Mouse (Mus musculus) CH12.LX (cell line): ENCODE measurements around the gene Dppa1. TPM values are rescaled to one million over a fixed set of nuclear protein-coding genes. Genes with fewer than 3 reads are reported as not detected.
"Not testable (repeated sequence)": the region's sequence is repeated elsewhere in the genome, so short reads cannot be mapped to it uniquely, and the experiment has no call there.

Experiments used
- DNase-seq: peaks from one replicate; pipeline ENCODE4 v3.0.0-alpha.2; 2013; ENCODE audit errors: extremely low read depth
- H3K27ac ChIP-seq: 2 replicates; pipeline ENCODE4 v1.5.1; 2012; ENCODE audit warnings: low read depth, mild to moderate bottlenecking, control low read depth, moderate library complexity; ENCODE audit not compliant: insufficient read depth
- H3K27me3 ChIP-seq: replicated peaks from 2 replicates; pipeline ENCODE3; 2012; ENCODE audit warnings: inconsistent platforms
- H3K36me3 ChIP-seq, 2 experiments: replicated peaks in 1 of 2; 2 replicates each; pipeline versions ENCODE3 to v1.6.1; 2012; ENCODE audit warnings: inconsistent platforms in 1 of 2, low read length in 1 of 2, mild to moderate bottlenecking in 1 of 2, mixed read lengths in 1 of 2, moderate library complexity in 1 of 2; ENCODE audit not compliant: control insufficient read depth in 1 of 2, insufficient read depth in 1 of 2
- H3K4me1 ChIP-seq, 2 experiments: 2 replicates each; pipeline ENCODE4 v1.6.1; 2012; ENCODE audit warnings: inconsistent platforms in 1 of 2, moderate library complexity in 1 of 2; ENCODE audit not compliant: insufficient read depth in 2 of 2, control insufficient read depth in 1 of 2
- H3K4me2 ChIP-seq: 2 replicates; pipeline ENCODE4 v1.6.1; 2012; ENCODE audit warnings: low read depth, mild to moderate bottlenecking, control low read depth; ENCODE audit not compliant: poor library complexity, insufficient read depth, severe bottlenecking
- H3K4me3 ChIP-seq, 3 experiments: fragments of 150-350 bp in 1 of 3; sonication (generic) in 1 of 3; replicated peaks in 1 of 3; 2 replicates each; pipeline versions ENCODE3 to v1.5.1; 2011 to 2012; ENCODE audit warnings: low read depth in 2 of 3, low read length in 2 of 3, mild to moderate bottlenecking in 2 of 3, moderate library complexity in 2 of 3, control low read depth in 1 of 3, improper control_type of control experiment in 1 of 3, inconsistent platforms in 1 of 3, mixed read lengths in 1 of 3; ENCODE audit not compliant: poor library complexity in 1 of 3
- H3K79me2 ChIP-seq: replicated peaks from 2 replicates; pipeline ENCODE4 v1.6.1; 2012; ENCODE audit warnings: mild to moderate bottlenecking, moderate library complexity; ENCODE audit not compliant: control insufficient read depth, poor library complexity, insufficient read depth, severe bottlenecking; ENCODE audit errors: extremely low read depth
- H3K9ac ChIP-seq: 2 replicates; pipeline ENCODE4 v1.6.1; 2012; ENCODE audit warnings: low read depth, mild to moderate bottlenecking, control low read depth, moderate library complexity; ENCODE audit not compliant: insufficient read depth
- H3K9me3 ChIP-seq: replicated peaks from 2 replicates; pipeline ENCODE3; 2012; ENCODE audit warnings: low read length, inconsistent platforms, mixed read lengths
- CTCF ChIP-seq, 2 experiments: IDR thresholded peaks in 1 of 2; conservative IDR thresholded peaks in 1 of 2; 2 replicates each; pipeline ENCODE4 v1.5.1; 2011 to 2012; ENCODE audit warnings: low read depth in 2 of 2, low read length in 2 of 2, improper control_type of control experiment in 1 of 2, inconsistent platforms in 1 of 2, mild to moderate bottlenecking in 1 of 2, moderate library complexity in 1 of 2
- ELF1 ChIP-seq: IDR thresholded peaks from 2 replicates; pipeline ENCODE4 v1.6.1; 2014; ENCODE audit warnings: low read depth, mild to moderate bottlenecking, inconsistent platforms, low read length, improper control_type of control experiment
- GABPA ChIP-seq: IDR thresholded peaks from 2 replicates; pipeline ENCODE4 v1.6.1; 2012; ENCODE audit warnings: low read depth, low read length, improper control_type of control experiment, inconsistent platforms; ENCODE audit not compliant: insufficient replicate concordance
- HCFC1 ChIP-seq: IDR thresholded peaks from 2 replicates; pipeline ENCODE4 v1.6.1; 2012; ENCODE audit warnings: low read depth, mild to moderate bottlenecking, inconsistent platforms, low read length, improper control_type of control experiment
- IRF4 ChIP-seq: IDR thresholded peaks from 2 replicates; pipeline ENCODE4 v1.6.1; 2014; ENCODE audit warnings: low read depth, mild to moderate bottlenecking, inconsistent platforms, low read length, improper control_type of control experiment
- JUND ChIP-seq: conservative IDR thresholded peaks from 2 replicates; pipeline ENCODE4 v1.6.1; 2011; ENCODE audit warnings: low read depth, low read length, improper control_type of control experiment
- KAT2A ChIP-seq: IDR thresholded peaks from 2 replicates; pipeline ENCODE4 v1.6.1; 2012; ENCODE audit warnings: low read length, improper control_type of control experiment, inconsistent platforms; ENCODE audit not compliant: insufficient replicate concordance
- MEF2A ChIP-seq: IDR thresholded peaks from 2 replicates; pipeline ENCODE4 v1.6.1; 2014; ENCODE audit warnings: low read depth, mild to moderate bottlenecking, inconsistent platforms, low read length, improper control_type of control experiment, borderline replicate concordance
- MXI1 ChIP-seq: IDR thresholded peaks from 2 replicates; pipeline ENCODE4 v1.6.1; 2011; ENCODE audit warnings: mild to moderate bottlenecking, low read depth, low read length, improper control_type of control experiment
- NRF1 ChIP-seq: IDR thresholded peaks from 2 replicates; pipeline ENCODE4 v1.6.1; 2014; ENCODE audit warnings: low read depth, mild to moderate bottlenecking, inconsistent platforms, low read length, improper control_type of control experiment, moderate library complexity
- RAD21 ChIP-seq: IDR thresholded peaks from 2 replicates; pipeline ENCODE4 v1.6.1; 2011; ENCODE audit warnings: low read depth, mild to moderate bottlenecking, low read length, improper control_type of control experiment, moderate library complexity
- RCOR1 ChIP-seq: conservative IDR thresholded peaks from 2 replicates; pipeline ENCODE4 v1.6.1; 2012; ENCODE audit warnings: low read depth, mild to moderate bottlenecking, inconsistent platforms, low read length, improper control_type of control experiment
- SMC3 ChIP-seq: IDR thresholded peaks from 2 replicates; pipeline ENCODE4 v1.6.1; 2011; ENCODE audit warnings: low read depth, low read length, improper control_type of control experiment
- TBP ChIP-seq: conservative IDR thresholded peaks from 2 replicates; pipeline ENCODE4 v1.6.1; 2011; ENCODE audit warnings: low read depth, low read length, improper control_type of control experiment
- UBTF ChIP-seq: IDR thresholded peaks from 2 replicates; pipeline ENCODE4 v1.6.1; 2012; ENCODE audit warnings: low read depth, mild to moderate bottlenecking, inconsistent platforms, low read length, improper control_type of control experiment, moderate library complexity
- USF1 ChIP-seq: IDR thresholded peaks from 2 replicates; pipeline ENCODE4 v1.6.1; 2014; ENCODE audit warnings: low read depth, mild to moderate bottlenecking, inconsistent platforms, low read length, improper control_type of control experiment
- USF2 ChIP-seq: conservative IDR thresholded peaks from 2 replicates; pipeline ENCODE4 v1.6.1; 2011; ENCODE audit warnings: low read depth, low read length, improper control_type of control experiment
- ZKSCAN1 ChIP-seq: IDR thresholded peaks from 2 replicates; pipeline ENCODE4 v1.6.1; 2012; ENCODE audit warnings: low read depth, inconsistent platforms, low read length, improper control_type of control experiment, borderline replicate concordance
- dilution Hi-C: fragments of 300-500 bp; cut with MboI; formaldehyde crosslinking; loops from 2 replicates; pipeline ENCODE4 v1.14.3; 2020; ENCODE audit warnings: low sequenced_read_pairs; ENCODE audit not compliant: extremely low pct_unique_long_range_greater_than_20kb, extremely low pct_ligation_motif_present
- in situ Hi-C: fragments of 300-500 bp; cut with MboI; formaldehyde crosslinking; loops from 3 replicates; pipeline ENCODE4 v1.14.3; 2019; ENCODE audit warnings: low sequenced_read_pairs, low pct_ligation_motif_present, low pct_unique_long_range_greater_than_20kb, mixed read lengths
- polyA plus RNA-seq: library from polyadenylated mRNA; unstranded; fragments of >175 nt; gene quantifications from 2 replicates; pipeline ENCODE4 v1.2.1, GENCODE M21; 2012; ENCODE audit warnings: low read depth; ENCODE audit not compliant: insufficient read length
- total RNA-seq, 2 experiments: library from RNA; depleted of rRNA; stranded (reverse); fragments of 300-350 nt in 1 of 2; fragments of >200 nt in 1 of 2; gene quantifications; 2 replicates each; pipeline ENCODE4 v1.2.3; 2012 to 2014

Dppa1 gene
- total and polyA plus RNA-seq, 3 experiments, result not detected

GRCm38 (mm10) chr11:46644824-46645223 lies 15.8 kb upstream of the Dppa1 start:
- H3K9ac ChIP-seq, result no peak overlapping the region
- H3K27ac ChIP-seq, result no peak overlapping the region
- DNase-seq, result no peak
- no peak overlapping the region for H3K4me2 ChIP-seq
- in situ Hi-C loops (loop anchor here (5.0 kb wide), 1 partner anchor 32 kb away; no protein-coding TSS in a partner anchor), dilution Hi-C loops (no loop called here)
- no peaks in the 10 kb centered on the region for H3K36me3 ChIP-seq
- TF ChIP-seq GABPA, result no peak
- no peak for TF ChIP-seq RAD21
- TF ChIP-seq MEF2A, result no peak
- no peak for TF ChIP-seq TBP
- no peak for TF ChIP-seq MXI1
- TF ChIP-seq KAT2A, result no peak
- no peak for TF ChIP-seq JUND
- no peak for TF ChIP-seq ZKSCAN1
- no peak for TF ChIP-seq ELF1
- no peak for TF ChIP-seq NRF1
- TF ChIP-seq USF1, result no peak
- no peak for TF ChIP-seq IRF4
- no peak for TF ChIP-seq SMC3
- H3K79me2 ChIP-seq, result no peaks in the 10 kb centered on the region
- no peaks in the 10 kb centered on the region for H3K4me1 ChIP-seq
- H3K27me3 ChIP-seq, result no peaks in the 10 kb centered on the region
- no peaks in the 10 kb centered on the region for H3K9me3 ChIP-seq
- H3K4me3 ChIP-seq, result no peak overlapping the region

- H3K9me3 ChIP-seq, result no peaks in the 10 kb centered on the region
- H3K4me1 ChIP-seq, result peaks cover 3 to 45% of the 10 kb centered on the region in 2 experiments; a peak in 3 of 4 replicates
- H3K27me3 ChIP-seq, result no peaks in the 10 kb centered on the region
- H3K27ac ChIP-seq, result no peak overlapping the region
- dilution Hi-C loops, result no loop called here
- H3K36me3 ChIP-seq, result no peaks in the 10 kb centered on the region
- no peak overlapping the region for H3K9ac ChIP-seq
- peak; percentile 54 for DNase-seq
- no peak overlapping the region for H3K4me3 ChIP-seq
- TF ChIP-seq HCFC1, result no peak
- TF ChIP-seq USF2, result no peak
- TF ChIP-seq RAD21, result peak; percentile 41
- no peak for TF ChIP-seq TBP
- TF ChIP-seq RCOR1, result no peak
- TF ChIP-seq CTCF (conservative IDR thresholded peaks at IDR 0.05 in 1 of 2, IDR thresholded peaks at IDR 0.05 in 1 of 2; ENCODE audit: low read depth in 2 of 2, low read length in 2 of 2), result peak in 1 of 2 experiments; percentile 68; a peak in 2 of 4 replicates
- TF ChIP-seq SMC3, result peak; percentile 61
- TF ChIP-seq GABPA, result no peak
- TF ChIP-seq ZKSCAN1, result no peak
- no peak for TF ChIP-seq ELF1
- no peak for TF ChIP-seq UBTF
- TF ChIP-seq NRF1, result no peak
- no peak for TF ChIP-seq IRF4
- in situ Hi-C loops, result no loop called here
- H3K79me2 ChIP-seq, result no peaks in the 10 kb centered on the region
- H3K4me2 ChIP-seq, result no peak overlapping the region
These were observed 7.5 kb upstream of the Dppa1 start for GRCm38 (mm10) chr11:46636568-46636967.

- H3K36me3 ChIP-seq, H3K4me2 ChIP-seq, H3K9ac ChIP-seq, H3K27ac ChIP-seq, in situ Hi-C loops, dilution Hi-C loops, H3K27me3 ChIP-seq, H3K9me3 ChIP-seq, H3K79me2 ChIP-seq, H3K4me3 ChIP-seq: not testable (repeated sequence)
- DNase-seq, result peak; percentile 53
- peaks cover 5 to 45% of the 10 kb centered on the region in 2 experiments; a peak in 3 of 4 replicates for H3K4me1 ChIP-seq
These were observed 6.5 kb upstream of the Dppa1 start for GRCm38 (mm10) chr11:46635516-46635915.
